Mouse (Mus musculus): ENCODE results near the gene Sim2. TPM values are rescaled to one million over a fixed set of nuclear protein-coding genes. Genes with fewer than 3 reads are reported as not detected.

Gene Sim2
- total RNA-seq, 2 experiments from 2014 or later: 0.12 TPM; not detected in 1

DNA sequence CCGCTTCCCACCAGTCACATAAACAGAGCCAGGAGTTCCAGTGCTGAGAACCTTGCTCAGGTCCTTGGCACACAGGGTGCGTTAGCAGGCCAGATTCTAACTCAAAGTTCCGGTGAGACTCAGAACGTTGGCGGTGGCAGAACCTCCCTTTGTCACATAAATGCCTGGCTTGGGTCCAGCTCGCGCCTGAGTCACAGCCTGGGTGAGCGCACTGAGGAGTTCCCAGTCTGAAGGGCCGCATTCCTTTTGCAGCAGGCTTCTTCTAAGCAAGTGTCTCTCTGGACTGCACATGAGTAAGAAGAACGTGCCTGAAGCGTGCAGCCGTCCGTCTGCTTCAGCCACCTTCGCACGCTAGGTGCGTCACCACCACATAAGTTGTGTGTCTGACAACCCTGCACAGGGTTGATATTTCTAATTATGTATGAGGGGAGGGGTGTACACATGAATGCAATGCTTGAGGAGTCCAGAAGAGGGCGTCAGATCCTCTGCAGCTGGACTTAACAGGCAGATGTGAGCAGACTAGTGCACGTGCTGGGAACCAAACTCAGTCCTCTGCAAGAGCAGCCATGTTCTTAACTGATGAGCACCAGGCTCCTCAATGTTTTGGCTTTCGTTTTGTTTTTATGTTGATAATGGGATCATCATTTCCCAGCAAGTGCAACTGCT lies 9.2 kb upstream of the Sim2 start:
- intact Hi-C loops (cut with DNase I): no loop called here
- no peak for DNase-seq (ENCODE audit: low spot score in 2 of 2)

DNA sequence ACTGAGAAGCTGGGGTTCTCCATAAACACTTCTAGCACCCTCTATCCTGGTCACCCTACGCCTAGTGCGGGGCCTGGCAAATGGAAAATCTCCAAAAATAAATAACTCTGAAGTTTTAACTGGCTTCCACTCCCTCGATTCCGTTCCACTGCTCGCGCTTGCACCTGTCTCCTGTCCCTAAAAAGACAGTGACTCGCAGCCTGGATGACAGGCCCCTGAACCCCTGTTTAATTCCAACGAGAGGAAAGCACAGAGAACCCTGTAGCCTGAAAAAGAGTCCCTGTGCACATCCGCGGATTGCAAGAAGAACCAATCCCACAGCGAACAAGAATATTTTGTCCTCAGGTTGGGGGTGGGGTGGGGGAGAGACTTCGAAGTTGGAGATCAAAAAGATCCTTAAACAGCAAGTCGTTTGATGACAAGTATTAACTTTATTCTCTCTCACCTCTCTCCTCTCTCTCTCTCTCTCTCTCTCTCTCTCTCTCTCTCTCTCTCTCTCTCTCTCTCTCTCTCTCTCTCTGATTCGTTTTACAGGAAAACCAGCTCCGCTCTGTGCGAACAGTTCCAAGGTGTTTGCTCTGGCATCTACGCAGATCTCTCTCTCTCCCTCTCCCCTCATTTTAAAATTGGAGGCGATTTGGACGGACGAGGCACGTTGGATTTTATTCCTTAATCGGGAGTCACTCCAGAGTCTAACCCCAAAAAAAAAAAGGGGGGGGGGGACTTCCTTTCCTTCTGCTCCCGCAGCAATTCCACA lies 6.2 kb upstream of the Sim2 start:
- DNase-seq (ENCODE audit: low spot score in 2 of 2): no peak
- intact Hi-C loops (cut with DNase I): no loop called here

DNA sequence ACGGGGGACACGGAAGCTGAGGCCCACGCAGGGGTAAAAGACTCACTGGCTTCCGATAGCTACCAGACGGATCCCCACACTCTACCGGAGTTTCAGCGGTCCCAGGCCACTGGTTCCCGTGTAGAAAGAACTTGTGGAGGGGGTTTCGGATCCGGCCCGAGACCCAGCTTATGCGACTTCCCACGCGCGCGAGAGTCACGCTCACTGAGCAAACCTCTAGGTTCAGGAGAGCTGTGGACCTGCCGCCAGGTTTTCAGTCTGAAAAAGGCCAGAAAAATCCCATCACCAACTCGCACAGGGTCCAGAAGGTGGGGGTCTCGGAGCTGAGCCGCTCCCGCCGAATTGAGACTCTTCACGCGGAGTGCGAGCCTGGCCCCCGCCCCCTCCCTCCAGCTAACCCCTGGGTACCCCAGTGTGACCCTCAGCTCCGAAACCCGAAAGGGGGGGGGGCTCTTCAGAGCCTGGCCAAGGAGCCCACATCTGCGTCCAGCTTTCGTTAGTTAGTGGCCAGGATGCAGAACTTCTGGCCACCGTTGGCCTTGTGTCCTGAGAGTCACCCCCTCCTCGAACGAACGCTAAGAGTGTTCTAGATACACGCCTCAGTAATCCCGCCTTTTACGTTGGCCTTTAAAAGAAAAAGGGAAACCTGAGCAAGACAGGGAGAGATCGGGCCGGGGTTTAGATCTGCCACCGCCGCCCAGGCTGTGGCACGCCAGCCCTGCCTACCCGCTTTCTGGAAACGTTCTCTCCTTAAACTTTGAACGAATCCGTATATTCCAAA lies 5.5 kb upstream of the Sim2 start:
- intact Hi-C loops (cut with DNase I): no loop called here
- DNase-seq (ENCODE audit: low spot score in 2 of 2): no peak

DNA sequence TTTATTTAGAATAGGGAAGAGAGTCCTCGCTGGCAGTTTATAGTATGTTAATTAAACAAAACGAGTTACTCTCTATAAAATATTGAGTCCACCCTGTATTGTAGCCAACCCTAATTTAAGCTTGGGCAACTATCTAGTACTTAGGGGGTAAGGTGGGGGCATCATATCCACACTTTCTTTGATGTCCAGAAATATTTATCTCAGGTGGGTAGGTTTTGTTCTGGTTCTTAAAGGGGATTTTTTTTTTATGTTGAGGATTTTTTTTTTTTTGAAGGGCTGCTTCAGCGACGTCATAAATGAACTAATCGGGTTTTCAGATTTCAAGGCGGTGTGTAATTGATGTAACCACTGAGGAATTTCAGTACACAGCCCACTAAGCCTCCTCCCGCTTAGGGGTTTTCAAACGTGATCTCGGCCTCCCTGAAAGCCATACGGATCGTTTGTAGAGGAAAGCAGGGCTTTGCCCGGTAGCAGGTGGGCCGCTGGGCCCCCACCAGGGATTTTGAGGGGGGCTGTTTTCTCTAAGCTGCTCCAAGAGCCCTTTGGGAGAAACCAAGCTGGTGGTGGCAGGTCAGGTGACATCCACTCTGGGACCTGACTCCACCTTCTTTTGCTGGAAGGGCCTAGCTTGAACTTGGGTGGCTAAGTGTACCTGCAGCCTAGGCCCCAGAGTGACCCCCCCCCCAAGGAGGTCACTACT lies 4.7 kb upstream of the Sim2 start:
- DNase-seq (ENCODE audit: low spot score in 2 of 2): no peak
- intact Hi-C loops (cut with DNase I): loop anchor here (2.0 to 10.0 kb wide), 2 partner anchors 15 to 1385 kb away; no protein-coding TSS in a partner anchor

DNA sequence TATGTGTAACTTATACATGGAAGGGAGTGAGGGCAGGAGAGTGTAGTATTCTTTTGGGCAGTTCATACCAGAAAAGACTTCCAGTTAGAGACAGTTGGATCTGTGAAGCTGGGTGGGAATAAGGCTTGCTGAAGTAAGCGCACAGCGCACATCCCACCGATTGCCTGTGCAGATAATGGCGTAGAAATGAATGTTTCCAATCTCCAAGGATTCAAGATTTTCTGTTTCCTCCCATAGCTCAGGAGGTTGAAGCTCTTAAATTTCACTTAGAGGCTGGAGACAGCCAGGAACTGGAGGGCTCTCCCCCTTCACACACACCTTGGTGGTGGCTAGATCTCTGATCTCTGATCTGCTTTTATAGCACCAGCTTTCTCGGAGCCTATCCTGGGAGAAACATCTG lies 3.1 kb upstream of the Sim2 start:
- no peak for DNase-seq (ENCODE audit: low spot score in 2 of 2)
- intact Hi-C loops (cut with DNase I): loop anchor here (2.0 to 10.0 kb wide), 2 partner anchors 13 to 1387 kb away; no protein-coding TSS in a partner anchor

DNA sequence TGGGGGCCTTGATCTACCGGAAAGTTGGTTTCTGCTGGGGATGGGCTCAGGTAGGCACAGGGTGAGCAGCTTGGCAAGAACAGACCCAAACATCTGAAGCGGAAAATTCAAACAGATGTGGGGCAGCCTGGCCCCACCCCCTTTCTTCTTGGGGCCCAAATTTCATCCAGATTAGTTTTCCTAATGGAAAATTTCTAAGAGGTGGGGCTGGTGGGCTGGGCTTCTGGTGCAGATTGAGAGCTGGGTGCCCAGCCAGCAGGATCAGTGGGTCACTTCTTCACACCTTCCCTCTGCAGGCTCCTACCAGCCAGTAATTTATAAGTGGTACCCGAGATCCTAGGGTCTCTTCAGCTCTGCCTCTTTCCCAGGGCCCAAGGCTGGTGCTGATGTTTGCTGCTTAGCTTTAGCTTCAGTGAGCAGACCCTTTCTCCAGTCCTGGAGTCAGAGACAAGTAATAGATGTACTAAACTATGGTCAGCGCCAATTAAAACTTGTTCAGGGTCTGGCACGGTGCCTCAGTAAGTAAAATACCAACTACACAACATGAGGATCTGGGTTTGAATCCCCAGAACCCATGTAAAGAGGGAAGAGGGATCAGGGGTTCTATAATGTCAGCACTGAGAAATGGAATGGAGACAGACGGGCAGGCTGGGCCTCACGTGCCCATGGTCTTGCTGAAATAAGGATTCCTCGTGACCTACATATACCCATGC lies 2.6 kb upstream of the Sim2 start:
- intact Hi-C loops (cut with DNase I): loop anchor here (2.0 to 10.0 kb wide), 2 partner anchors 13 to 1387 kb away; no protein-coding TSS in a partner anchor
- DNase-seq (ENCODE audit: low spot score in 2 of 2): no peak

DNA sequence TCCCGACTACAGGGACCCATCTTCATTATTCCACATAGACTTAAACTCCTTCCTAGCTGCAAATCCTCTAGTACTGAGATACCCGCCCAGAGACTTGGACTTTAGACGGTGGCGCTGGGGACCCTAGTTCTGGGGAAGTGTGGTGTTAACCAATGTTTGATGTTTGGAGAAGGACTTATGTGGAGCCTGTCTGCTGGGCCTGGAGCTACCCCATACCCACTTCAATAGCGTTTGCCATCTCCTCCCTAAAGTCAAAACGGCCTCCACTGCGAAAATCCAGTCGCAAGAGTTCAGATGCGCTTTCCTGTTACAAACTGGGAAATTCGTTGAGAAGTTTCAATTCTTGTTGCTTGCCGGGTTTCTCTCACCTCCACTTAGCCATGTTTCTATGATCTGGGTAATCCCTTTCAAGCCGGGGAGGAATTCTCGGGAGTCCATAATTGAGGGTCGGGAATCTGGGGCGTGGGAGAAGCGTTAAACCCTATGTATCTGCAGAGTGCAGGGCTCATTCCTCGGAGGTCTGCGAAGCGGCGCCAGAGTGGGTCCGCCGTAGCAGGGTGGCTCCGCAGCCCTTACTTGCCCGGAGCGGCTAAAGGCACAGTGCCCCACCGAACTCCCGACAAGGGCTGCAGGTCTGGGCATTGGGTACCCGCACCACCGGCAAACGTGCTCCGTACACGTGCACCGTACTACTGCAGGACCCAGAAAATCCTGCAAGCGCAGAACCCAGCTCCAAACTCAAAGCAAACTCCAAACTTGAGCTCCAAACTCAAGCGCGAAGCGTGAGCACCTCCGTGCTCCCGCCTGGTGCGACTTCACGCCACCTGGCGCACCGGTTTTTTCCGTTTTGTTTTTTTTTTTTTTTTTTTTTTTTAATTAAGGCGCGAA lies 1.5 kb upstream of the Sim2 start:
- intact Hi-C loops (cut with DNase I): loop anchor here (10.0 kb wide), 1 partner anchor 1388 kb away; no protein-coding TSS in a partner anchor
- no peak for DNase-seq (ENCODE audit: low spot score in 2 of 2)

DNA sequence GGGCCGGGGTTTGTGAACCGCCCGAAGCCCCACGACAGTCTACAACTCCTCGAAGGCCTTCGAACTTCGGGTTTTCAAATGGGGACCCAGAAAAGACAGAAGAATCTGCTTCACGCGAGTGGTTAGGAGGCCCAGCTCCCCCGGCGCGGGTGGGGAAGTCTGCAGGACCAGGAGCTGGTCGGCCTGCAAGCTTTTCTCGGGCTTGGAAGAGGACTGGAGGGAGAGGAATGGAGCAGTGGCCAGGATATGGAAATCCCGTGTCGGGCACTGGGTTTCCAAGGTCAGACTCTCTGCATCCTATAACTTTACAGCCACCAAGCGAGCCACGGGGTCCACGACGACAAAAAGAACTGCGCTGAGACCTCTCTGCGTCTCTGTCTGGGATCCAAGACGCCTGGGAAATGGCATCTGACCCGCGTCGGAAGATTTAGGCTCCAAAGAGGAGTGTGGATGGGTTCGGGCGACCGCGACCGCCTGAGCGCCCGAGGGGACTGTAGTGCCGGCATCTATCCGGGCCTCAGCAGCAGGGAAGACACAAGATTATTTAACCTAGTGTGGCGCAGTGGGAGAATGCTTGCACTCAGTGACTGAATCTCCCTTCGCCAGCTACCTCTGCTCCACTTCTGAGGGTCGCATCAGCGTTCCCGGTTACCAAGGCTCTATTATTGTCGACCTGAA lies 744 bp upstream of the Sim2 start:
- DNase-seq (ENCODE audit: low spot score in 2 of 2): no peak
- intact Hi-C loops (cut with DNase I): loop anchor here (10.0 kb wide), 1 partner anchor 1389 kb away; no protein-coding TSS in a partner anchor

DNA sequence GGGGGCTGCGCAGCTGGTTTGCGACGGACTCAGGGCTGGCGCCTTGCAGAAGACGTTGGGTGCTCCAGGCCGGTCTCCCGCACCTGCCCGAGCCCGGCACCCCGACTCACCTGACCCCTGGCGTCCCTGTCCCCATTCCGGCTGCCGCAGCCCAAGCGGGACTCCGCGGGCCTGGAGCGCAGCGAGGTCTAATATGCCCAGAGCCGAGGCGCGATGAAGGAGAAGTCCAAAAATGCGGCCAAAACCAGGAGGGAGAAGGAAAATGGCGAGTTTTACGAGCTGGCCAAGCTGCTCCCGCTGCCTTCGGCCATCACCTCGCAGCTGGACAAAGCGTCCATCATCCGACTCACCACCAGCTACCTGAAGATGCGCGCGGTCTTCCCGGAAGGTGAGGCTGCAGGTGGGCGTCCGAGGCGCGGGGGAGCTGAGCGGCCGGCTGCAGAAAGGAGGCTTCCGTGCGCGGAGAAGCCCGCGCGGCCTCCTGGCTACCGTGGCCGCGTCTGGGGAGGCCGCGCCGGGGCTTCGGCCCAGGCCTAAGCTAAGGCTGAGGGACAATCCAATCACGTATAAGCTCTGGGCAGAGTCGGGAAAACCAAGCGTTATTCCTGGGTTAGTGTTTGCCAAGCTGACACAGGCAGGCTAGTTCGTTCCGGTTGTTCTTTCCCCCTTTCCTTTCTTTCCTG lies 1.0 kb downstream of the Sim2 start:
- no peak for DNase-seq (ENCODE audit: low spot score in 2 of 2)
- intact Hi-C loops (cut with DNase I): loop anchor here (10.0 kb wide), 1 partner anchor 1391 kb away; no protein-coding TSS in a partner anchor

DNA sequence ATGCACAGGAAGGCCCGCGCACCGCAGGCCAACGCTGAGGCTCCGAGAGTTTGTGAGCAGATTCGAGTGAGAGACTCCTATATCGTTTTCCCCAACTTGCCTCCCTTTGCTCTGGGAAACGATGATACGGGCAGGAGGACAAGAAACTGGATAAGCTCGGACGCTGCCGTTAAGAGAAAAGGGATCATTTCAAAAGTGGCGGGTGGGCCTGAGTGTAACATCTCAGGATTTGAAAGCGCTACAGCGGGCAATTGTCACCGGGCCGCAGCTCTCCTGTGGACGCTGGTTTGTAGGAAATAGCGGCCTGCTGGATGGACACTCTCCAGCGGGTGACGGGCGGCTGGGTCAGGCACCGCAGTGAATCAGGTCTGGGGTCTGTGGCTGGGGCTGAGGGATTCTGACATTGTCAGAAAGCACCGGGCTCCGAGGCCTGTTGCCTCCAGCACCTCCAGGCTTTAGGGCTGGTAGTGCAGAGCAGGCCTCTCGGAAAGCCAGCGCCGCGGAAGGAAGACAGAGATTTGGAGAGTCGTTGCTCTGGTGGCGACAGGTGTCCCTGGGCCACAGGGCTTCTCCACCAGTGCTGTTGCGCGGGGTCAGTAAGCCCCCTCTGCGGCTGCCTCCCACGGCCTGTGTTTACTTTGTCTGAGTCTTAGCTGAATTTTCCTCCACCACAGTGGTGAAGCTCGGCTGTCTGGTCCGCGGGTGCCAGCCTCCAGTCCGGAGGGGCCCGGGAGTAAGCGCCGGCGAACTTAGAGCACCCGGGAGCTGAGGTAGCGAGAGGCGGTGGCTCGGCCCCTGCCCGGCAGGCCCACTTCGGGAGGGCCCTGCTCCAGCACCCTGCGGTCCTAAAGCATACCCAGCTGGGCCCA lies 2.2 kb downstream of the Sim2 start:
- intact Hi-C loops (cut with DNase I): loop anchor here (10.0 kb wide), 1 partner anchor 1392 kb away; no protein-coding TSS in a partner anchor

DNA sequence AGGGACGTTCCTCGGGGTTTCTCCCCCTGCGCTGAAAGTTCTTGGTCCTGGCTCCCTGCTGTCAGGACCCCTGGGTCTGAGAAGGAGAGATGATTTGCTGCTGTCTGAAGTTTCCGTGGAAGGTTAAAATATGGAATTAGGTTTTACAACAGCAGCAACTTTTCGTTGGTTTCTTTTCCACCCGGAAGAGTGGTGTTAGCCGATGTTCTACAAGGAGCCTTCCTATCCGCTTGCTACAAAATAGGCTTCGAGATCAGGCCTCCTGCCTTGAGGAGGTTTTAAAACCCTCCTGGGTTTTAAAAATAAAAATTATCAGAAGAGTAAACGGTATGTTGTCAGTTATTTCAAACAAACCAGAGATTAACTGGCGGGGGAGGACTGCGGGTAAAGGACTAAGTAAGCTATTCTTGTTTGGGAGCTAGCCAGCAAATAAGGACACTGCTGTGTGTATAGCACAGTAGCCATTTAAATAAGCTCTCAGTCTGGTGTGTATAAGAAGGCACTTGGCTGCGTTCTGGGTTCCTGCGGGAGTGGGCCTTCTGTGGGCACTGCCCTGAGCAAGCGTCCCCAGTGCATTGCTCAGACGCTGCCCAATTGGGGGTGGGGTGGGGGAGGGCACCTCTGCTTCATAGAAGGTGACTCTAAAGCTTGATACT lies 3.0 kb downstream of the Sim2 start:
- intact Hi-C loops (cut with DNase I): loop anchor here (10.0 kb wide), 1 partner anchor 1393 kb away; no protein-coding TSS in a partner anchor
- no peak for DNase-seq (ENCODE audit: low spot score in 2 of 2)

More for the DNA sequence above, 2.2 kb downstream of the Sim2 start:
- DNase-seq (ENCODE audit: low spot score in 2 of 2): no peak

DNA sequence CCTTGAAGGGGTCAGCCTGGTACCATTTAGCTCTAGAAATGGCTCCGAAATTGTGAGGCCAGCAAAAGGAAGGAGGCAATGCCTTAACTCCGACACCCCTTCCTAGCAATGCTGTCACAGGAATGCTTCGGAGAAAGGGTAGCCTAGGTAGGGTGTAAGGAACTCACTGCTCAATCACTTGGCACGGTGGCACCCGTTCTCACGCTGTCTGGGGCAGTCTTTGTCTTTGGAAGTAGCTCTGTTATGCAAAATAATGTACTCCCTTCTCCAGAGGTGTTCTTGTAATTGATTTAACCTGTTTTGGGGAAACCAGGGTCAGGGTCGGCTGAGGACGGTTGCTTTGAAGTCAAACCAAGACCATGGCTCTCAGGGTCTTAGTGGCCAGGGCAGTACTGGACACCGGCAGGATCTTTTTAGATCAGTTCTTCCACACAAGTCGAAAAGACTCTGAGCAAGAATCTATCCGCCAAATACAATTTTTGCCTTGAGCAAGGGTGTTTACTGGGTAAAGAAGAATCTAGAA lies 3.6 kb downstream of the Sim2 start:
- DNase-seq (ENCODE audit: low spot score in 2 of 2): no peak
- intact Hi-C loops (cut with DNase I): loop anchor here (10.0 kb wide), 1 partner anchor 1393 kb away; no protein-coding TSS in a partner anchor

DNA sequence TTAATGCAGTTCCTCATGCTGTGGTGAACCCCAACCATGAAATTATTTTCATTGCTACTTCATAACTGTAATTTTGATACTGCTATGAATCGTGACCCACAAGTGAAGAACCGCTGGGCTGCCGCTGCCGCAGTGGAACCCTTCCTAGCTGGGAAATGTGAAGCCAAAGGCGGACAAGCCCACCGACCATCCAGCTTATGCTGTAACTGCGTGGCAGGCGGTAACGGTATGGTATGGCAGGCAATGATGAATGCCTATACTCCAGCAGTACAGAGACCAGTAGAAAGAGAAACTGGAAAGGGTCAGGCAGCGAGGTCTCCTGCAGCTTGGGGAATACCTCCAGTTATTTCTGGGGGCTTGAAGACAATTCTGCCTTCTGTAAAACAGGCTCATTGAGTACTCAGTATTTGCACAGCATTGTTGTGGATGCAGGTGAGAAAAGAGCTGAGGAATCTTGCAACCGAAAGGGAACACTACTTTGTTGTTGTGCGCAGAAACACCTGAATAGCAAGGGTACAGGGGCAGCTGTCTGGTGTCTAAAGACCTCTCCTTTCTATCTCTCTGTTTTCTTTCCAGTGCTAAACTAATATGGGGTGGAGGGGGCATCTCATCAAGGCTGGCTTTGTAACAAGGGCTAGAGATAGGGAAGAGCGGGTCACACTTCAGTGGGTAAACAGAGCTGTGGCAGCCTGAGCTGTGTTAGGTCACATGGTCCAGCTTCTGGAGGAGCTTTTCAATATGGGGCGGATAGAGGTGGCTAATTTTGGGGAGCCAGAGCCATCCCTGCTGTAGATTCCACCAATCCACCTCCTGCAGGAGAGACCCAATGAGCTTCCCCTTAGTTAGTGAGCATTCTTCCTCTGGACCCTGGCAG lies 4.3 kb downstream of the Sim2 start:
- intact Hi-C loops (cut with DNase I): loop anchor here (10.0 kb wide), 1 partner anchor 1394 kb away; no protein-coding TSS in a partner anchor
- no peak for DNase-seq (ENCODE audit: low spot score in 2 of 2)
